Mouse (Mus musculus) hindbrain, embryonic 14.5 days (tissue): ENCODE data around the gene Bicdl2. TPM values are rescaled to one million over a fixed set of nuclear protein-coding genes. Genes with fewer than 3 reads are reported as not detected.

Experiments
- ATAC-seq: fragments of 200-750 bp; cut with Nextera tagmentation; 2 replicates; pipeline ENCODE4 v1.8.0; 2017; ENCODE audit warnings: moderate number of reproducible peaks, mild to moderate bottlenecking, moderate TSS enrichment, moderate library complexity; ENCODE audit not compliant: low FRiP score
- DNase-seq: peaks from one replicate; pipeline ENCODE4 v3.0.0-alpha.2; 2015; ENCODE audit warnings: low spot score
- H3K27ac ChIP-seq: fragments of 300-500 bp; sonication (generic); 2 replicates; pipeline ENCODE4 v1.5.1; 2014; ENCODE audit warnings: mild to moderate bottlenecking, moderate library complexity
- H3K27me3 ChIP-seq: fragments of 300-500 bp; sonication (generic); 2 replicates; pipeline ENCODE4 v1.6.1; 2014; ENCODE audit warnings: mild to moderate bottlenecking, low read length, mixed read lengths; ENCODE audit not compliant: control insufficient read depth, insufficient read depth
- H3K36me3 ChIP-seq: fragments of 300-500 bp; sonication (generic); replicated peaks from 2 replicates; pipeline ENCODE4 v1.6.1; 2014; ENCODE audit not compliant: control insufficient read depth, insufficient read depth
- H3K4me1 ChIP-seq: fragments of 300-500 bp; sonication (generic); replicated peaks from 2 replicates; pipeline ENCODE4 v1.6.1; 2014; ENCODE audit warnings: antibody characterized with exemption, low read length, mixed read lengths; ENCODE audit not compliant: control insufficient read depth, insufficient read depth
- H3K4me2 ChIP-seq: fragments of 300-500 bp; sonication (generic); replicated peaks from 2 replicates; pipeline ENCODE4 v1.6.1; 2014; ENCODE audit warnings: mild to moderate bottlenecking, moderate library complexity
- H3K4me3 ChIP-seq: fragments of 300-500 bp; sonication (generic); replicated peaks from 2 replicates; pipeline ENCODE4 v1.5.1; 2014; ENCODE audit warnings: mild to moderate bottlenecking, low read length
- H3K9ac ChIP-seq: fragments of 300-500 bp; sonication (generic); 2 replicates; pipeline ENCODE4 v1.6.1; 2014
- H3K9me3 ChIP-seq: fragments of 300-500 bp; sonication (generic); 2 replicates; pipeline ENCODE4 v1.6.1; 2016; ENCODE audit warnings: low read length; ENCODE audit not compliant: control insufficient read depth
- WGBS: fragments of 180-500 bp; shearing (Covaris S2); extraction: QIAGEN DNeasy Blood & Tissue Kit; methylation state at CpG from one replicate; pipeline ENCODE4 v1.1.7; 2014; 5-methylcytosine and 5-hydroxymethylcytosine counted together
- polyA plus RNA-seq: library from polyadenylated mRNA; unstranded; fragments of >200 nt; fragmentation: Nextera tagmentation; extraction: Ambion mirVana; gene quantifications from 2 replicates; pipeline ENCODE4 v1.2.1, GENCODE M21; 2014

Bicdl2 gene
- polyA plus RNA-seq, 1 experiment from 2014 or later = 0.24 TPM

DNA sequence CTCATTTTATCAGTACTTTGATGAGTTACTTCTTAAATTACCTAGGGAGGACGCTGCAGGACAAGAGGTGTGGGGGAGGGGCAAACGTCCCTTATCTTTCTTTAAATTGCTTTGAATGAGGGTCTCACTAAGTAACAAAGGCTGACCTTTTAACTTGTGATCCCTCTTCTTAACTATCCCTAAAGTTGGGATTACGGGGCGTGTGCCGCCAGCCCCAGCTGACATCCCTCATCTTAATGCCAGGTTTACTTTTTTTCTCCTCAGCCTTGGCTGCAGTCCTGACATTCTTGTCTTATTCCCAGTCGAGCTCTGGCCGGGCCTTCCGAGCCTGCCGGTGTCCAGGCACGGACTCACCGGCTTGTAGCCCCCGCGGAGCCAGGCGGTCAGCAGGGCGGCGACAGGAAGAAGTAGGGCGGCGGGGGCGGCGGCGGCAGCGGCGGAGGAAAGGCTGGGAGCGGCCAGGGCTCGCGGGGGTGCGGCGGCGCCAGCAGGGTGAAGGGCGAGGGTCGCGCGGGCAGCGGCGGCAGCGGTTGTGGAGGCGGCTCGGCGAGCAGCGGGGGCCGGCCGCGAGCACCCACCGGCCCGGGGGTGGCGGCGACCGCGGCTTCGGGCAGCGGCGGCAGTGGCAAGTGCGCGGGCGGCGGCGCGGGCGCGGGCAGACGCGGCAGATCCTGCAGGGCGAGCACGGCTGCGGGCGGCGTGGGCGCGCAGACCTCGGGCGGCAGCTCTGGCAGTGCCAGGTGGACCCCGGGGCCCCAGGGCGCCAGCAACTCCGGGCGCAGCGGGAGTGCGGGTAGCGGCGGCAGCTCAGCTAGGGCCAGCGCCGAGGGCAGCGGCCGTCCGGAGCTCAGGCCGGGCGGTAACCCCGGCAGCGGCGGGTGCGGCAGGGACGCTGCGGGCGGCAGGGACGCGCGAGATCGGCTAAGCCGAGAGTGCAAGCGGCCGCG is 39.1 kb downstream of the Bicdl2 start:
- peak overlapping the region; percentile 97 for H3K4me2 ChIP-seq
- H3K9ac ChIP-seq = peak overlapping the region; percentile 67
- H3K4me1 ChIP-seq = no peaks in the 10 kb centered on the region; the same call in 1 of the 2 replicates
- WGBS = under 1% methylated on average over 88 of the region's 101 CpGs
- H3K27me3 ChIP-seq = peaks cover 42% of the 10 kb centered on the region
- DNase-seq (no peak), ATAC-seq (peak; percentile 56)
- peak overlapping the region; percentile 83 for H3K4me3 ChIP-seq
- H3K9me3 ChIP-seq = no peaks in the 10 kb centered on the region
- peak overlapping the region; percentile 32; the same call in 1 of the 2 replicates for H3K27ac ChIP-seq
- H3K36me3 ChIP-seq = no peaks in the 10 kb centered on the region

GRCm38 (mm10) chr17:23700079-23700478 is 39.8 kb downstream of the Bicdl2 start:
- no peaks in the 10 kb centered on the region for H3K36me3 ChIP-seq
- 1% methylated on average over 28 of the region's 28 CpGs for WGBS
- H3K4me3 ChIP-seq = peak overlapping the region; percentile 83
- no peaks in the 10 kb centered on the region; the same call in 1 of the 2 replicates for H3K4me1 ChIP-seq
- H3K4me2 ChIP-seq = peak overlapping the region; percentile 97
- H3K9me3 ChIP-seq = no peaks in the 10 kb centered on the region
- ATAC-seq (peak; percentile 97), DNase-seq (peak; percentile 84)
- peaks cover 42% of the 10 kb centered on the region for H3K27me3 ChIP-seq
- H3K9ac ChIP-seq = peak overlapping the region; percentile 67
- H3K27ac ChIP-seq = no peak overlapping the region; the same call in 1 of the 2 replicates

DNA sequence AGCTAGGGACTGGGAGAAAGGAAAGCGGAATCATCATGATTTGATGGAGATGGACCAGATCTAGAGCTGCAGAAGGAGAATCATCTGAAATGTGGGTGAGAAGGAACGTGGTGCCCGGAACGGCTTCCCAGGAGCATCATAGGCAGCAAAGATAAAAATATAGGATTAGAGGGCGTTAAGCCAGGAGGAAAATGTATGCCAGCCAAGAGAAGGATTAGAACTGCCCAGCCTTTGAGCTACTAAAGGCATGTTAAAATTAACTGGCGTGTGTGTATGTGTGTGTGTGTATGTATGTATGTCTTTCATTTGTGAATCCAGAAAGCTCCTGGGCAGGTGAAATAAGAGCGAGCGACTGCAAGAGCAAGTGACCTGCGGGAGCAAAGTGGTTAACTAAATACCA is 43.0 kb downstream of the Bicdl2 start:
- Histone ChIP-seq H3K36me3 (no peaks in the 10 kb centered on the region), H3K4me3 (no peak overlapping the region), H3K9me3 (no peaks in the 10 kb centered on the region), H3K9ac (no peak overlapping the region), H3K4me2 (no peak overlapping the region), H3K4me1 (no peaks in the 10 kb centered on the region; the same call in 1 of the 2 replicates), H3K27ac (no peak overlapping the region), H3K27me3 (peaks cover 30% of the 10 kb centered on the region)
- no peak for ATAC-seq
- no peak for DNase-seq
- WGBS = 88% methylated on average over 9 of the region's 9 CpGs

GRCm38 (mm10) chr17:23704741-23705140 is 44.4 kb downstream of the Bicdl2 start:
- Histone ChIP-seq H3K9ac (no peak overlapping the region), H3K27me3 (peaks cover 19% of the 10 kb centered on the region; the same call in 1 of the 2 replicates), H3K4me2 (no peak overlapping the region), H3K4me3 (no peak overlapping the region), H3K4me1 (no peaks in the 10 kb centered on the region), H3K27ac (no peak overlapping the region), H3K9me3 (no peaks in the 10 kb centered on the region), H3K36me3 (no peaks in the 10 kb centered on the region)
- no peak for ATAC-seq
- no peak for DNase-seq
- 36% methylated on average over 7 of the region's 7 CpGs for WGBS

DNA sequence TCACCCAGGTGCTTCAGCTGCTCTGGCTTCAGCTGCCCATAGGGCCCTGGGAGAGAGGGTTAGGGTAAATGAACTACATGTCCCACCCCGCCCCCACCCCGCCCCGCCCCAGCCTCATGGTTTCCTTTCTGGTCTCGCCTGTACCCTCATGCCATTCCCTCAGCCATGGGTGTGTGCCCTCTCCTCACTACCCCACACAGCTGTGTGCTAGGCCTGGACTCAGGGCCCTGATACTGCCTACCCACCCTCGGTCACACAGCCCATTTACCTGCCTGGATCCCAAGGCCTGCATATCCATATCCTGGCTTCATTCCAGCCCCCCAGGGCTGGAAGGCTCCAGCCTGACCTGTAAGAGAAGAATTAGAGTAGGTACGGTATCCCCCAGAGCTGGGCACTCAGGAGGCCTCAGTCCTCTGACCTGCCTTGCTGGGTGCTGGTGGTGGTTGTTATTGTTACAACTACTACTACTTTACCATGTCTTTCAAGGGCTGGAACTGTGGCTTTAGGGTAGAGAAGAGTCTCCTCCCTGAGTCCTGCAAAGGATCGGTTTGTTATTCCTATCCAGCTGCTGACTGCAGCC is 45.3 kb downstream of the Bicdl2 start:
- DNase-seq = no peak
- Histone ChIP-seq H3K4me2 (no peak overlapping the region), H3K9me3 (no peaks in the 10 kb centered on the region), H3K27me3 (peaks cover 23% of the 10 kb centered on the region; the same call in 1 of the 2 replicates), H3K9ac (no peak overlapping the region), H3K36me3 (no peaks in the 10 kb centered on the region), H3K4me1 (no peaks in the 10 kb centered on the region), H3K4me3 (no peak overlapping the region), H3K27ac (no peak overlapping the region)
- 0 out of 2 replicates have a peak, but pooled peaks have one; percentile 28 for ATAC-seq
- WGBS = 81% methylated on average over 7 of the region's 7 CpGs

DNA sequence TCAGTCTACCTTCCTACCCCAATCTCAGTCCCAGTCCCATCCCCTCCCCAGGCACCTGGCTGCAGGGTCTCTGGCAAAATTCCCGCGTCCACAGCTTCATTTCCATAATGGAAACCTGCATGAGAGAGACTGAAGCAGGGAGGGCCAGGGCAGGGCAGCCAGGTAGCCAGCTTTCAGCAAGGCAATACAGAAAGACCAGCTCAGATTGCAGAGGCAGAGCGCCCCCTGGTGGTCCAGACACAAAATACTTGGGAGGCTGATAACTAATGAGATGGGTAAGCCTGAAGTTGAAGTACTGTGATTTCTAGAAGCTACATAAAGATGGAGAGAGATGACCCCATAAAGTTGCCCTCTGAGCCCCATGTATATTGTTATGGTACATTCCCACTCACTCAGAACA is 45.9 kb downstream of the Bicdl2 start:
- DNase-seq (peak; percentile 85), ATAC-seq (peak; percentile 47)
- no peak overlapping the region for H3K4me3 ChIP-seq
- H3K36me3 ChIP-seq = no peaks in the 10 kb centered on the region
- H3K9me3 ChIP-seq = no peaks in the 10 kb centered on the region
- no peak overlapping the region for H3K4me2 ChIP-seq
- H3K9ac ChIP-seq = no peak overlapping the region
- H3K27ac ChIP-seq = no peak overlapping the region
- peaks cover 19% of the 10 kb centered on the region; the same call in 1 of the 2 replicates for H3K27me3 ChIP-seq
- H3K4me1 ChIP-seq = no peaks in the 10 kb centered on the region
- 0% methylated on average over 3 of the region's 3 CpGs for WGBS

GRCm38 (mm10) chr17:23717003-23717402 is 56.7 kb downstream of the Bicdl2 start:
- WGBS = 50% methylated on average over 2 of the region's 2 CpGs
- Histone ChIP-seq H3K4me3 (no peak overlapping the region), H3K4me2 (no peak overlapping the region), H3K9ac (no peak overlapping the region), H3K9me3 (no peaks in the 10 kb centered on the region), H3K27ac (no peak overlapping the region), H3K36me3 (no peaks in the 10 kb centered on the region), H3K27me3 (no peaks in the 10 kb centered on the region), H3K4me1 (no peaks in the 10 kb centered on the region)
- DNase-seq = no peak
- no peak for ATAC-seq
